Mouse (Mus musculus): Measurements from ENCODE around the gene Slfn8.
"Not testable (repeated sequence)": the region's sequence is repeated elsewhere in the genome, so short reads cannot be mapped to it uniquely, and the experiment has no call there.

The Slfn8 gene

DNA sequence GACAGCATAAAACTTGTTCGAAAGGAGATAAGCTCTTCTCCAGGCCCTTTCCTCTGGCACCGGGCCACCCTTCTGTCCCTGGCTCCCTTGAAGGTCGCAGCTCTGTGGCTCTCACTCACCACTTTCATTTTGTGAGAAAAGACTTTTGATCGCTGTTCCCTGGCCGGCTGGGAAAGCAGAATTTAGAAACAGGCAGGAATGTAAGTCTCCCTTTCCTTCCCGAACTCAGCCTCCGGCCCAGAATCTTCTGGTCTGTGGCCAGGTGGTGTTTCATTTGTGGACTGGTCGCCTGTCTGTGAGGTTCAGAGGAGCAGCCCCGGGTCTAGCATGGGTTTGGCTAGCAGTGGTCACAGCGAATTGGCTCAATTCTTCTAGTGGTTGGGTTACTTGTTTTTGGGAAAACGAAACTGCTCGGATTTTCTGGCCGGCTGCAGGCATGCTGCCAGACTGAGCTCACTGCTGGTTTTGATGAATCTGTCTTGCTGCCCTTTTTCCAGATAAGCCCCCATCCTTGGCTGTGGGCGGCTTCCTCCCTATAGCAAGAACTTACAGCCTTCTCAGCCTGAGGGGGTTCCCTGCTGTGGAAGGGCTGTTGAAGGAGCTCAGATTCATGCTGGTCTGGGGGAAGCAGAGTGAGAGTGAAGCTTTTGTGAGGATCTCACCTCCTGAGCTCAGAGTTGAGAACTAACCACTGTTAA is 29.0 kb downstream of the Slfn8 start, which contains the start of gene Slfn9:
Gene Slfn9, minus strand, starts transcription at position 362 of the 698 bp plus-strand sequence.
- peak; percentile 41 for DNase-seq (ENCODE audit: low spot score)

DNA sequence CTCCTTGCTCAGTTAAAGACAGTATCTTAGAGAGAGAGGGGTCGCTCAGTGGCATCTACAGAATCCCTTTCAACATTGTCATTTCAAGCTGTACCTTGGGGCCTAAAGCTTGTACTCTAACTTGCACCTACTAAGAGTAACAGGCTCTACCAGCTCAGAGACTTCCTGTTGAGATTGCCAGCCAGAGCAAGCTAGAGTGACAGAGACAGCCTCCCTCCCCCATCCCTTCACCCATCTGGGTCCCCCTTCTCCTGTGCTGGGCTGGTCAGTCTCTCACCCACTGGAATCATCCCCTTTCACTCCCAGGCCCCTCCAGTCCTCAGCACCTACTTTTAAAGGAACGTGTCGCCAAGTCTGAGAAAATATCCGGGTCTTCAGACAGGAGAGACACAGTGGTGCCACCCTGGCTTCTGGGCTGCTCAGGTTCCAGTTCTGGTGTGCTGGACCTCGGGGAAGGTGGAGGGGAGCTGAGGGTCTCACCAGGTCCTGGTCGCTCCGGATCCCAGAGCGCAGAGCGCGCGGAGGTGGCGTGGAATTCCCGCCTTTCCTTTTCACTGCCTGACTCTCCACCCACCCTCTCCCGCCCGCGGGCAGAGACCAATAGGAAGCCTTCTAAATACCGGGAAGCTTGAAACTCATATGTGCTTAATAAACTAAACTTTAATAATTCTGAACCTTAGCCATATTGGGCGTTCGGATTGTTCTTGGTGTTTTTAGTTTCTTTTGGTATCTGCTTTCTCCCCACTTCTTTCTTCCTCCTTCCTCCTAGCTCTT is 29.8 kb downstream of the Slfn8 start:
- DNase-seq (ENCODE audit: low spot score), result peak; percentile 28

DNA sequence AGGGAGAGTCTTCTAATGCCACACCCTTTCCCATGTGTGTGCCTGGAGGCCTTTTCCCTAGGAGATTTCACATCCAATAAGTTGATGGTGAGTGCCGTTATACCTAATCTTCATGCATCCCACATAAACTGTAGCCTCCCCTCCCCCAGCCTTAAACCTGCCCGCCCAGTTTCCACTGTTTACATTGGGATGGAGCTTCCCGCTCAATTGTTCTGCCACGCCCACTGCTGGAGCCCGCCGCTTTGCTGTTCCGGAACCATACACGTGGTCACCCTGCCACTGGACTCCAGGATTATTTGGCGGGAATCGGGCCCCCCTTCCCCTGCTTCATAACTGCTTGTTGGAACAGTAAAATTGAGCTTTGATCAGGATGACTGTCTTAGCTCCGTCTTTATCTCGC is 31.3 kb downstream of the Slfn8 start:
- DNase-seq (ENCODE audit: low spot score), result peak; percentile 36

- no peak for DNase-seq (ENCODE audit: low spot score)
Measured at GRCm38 (mm10) chr11:82987621-82988020, 33.0 kb downstream of the Slfn8 start.

DNA sequence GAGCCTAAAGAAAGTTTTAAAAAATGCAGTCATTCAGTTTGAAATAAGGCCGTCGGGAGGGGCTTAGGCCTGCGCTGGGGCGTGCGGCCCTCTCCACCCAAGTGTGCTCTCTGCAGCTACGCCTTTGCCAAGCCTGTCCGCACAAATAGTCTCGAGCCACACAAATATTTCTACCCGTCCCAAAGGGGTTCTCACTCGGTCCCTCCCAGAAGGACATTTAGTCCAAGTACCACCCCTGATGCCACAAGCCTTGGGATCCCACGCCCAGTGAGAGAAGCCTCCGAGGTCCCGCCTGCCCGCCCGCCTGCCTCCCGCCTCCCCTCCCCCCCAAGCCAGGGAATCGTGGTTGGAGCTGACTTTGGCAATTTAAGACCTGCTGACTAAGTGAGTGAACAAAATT is 37.4 kb downstream of the Slfn8 start:
- DNase-seq (ENCODE audit: low spot score), result no peak

- not testable (repeated sequence) for DNase-seq (ENCODE audit: low spot score)
Measured at GRCm38 (mm10) chr11:82982409-82982808, 38.2 kb downstream of the Slfn8 start.

- no peak for DNase-seq (ENCODE audit: low spot score)
Measured at GRCm38 (mm10) chr11:82973916-82974315, 46.7 kb downstream of the Slfn8 start.

DNA sequence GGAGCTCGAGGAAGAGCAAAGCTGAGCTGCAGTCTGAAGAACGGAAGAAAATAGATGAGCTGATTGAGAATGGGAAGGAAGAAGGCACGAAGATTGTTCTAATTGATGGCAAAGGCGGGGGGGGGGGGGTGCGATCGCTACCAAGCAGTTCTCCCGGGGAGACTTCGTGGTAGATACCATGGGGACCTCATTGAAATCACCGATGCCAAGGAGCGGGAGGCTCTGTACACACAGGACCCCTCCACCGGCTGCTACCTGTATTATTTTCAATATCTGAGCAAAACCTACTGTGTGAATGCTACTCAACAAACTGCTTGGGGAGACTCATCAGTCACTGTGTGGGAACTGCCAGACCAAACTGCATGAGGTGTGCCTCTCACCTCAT is 49.0 kb downstream of the Slfn8 start:
- no peak for DNase-seq (ENCODE audit: low spot score)

DNA sequence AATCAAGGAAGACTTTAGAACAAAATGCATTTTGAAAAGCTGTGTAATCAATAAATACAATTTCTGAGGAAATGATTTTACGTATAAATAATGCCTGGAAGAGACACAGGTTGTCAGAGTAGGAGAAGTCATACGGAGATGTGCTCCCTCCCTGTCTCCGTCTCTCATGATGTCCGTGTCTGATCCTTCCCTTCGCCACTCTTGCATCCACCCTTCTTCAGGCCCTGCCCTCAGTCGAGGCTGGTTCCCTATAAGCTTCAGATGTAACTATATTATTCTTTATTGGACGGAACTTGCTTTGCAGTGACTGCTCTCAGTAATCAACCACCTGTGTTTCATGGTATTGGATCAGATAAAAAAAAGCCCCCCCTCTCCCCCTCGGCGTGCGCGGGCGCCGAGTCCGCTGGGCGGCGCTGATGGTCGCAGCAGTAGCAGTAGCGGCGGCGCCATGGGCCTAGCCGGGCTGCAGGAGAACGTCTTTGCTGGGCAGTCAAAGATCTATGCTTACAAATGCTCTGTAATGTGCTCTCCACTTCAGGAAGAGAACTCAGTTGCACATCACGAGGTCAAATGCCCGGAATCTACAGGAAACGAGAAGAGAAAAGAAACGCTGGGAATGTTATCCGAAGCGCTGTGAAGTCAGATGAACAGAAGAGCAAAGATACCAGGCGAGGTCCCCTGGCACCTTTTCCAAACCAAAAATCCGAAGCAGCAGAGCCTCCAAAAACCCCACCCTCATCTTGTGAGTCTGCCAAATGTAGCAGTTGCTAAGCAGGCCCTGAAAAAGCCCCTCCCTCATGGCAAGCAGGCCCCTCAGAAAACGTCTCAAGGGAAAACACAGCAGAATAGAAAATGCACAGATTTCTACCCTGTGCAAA is 49.7 kb downstream of the Slfn8 start:
- DNase-seq (ENCODE audit: low spot score), result no peak

DNA sequence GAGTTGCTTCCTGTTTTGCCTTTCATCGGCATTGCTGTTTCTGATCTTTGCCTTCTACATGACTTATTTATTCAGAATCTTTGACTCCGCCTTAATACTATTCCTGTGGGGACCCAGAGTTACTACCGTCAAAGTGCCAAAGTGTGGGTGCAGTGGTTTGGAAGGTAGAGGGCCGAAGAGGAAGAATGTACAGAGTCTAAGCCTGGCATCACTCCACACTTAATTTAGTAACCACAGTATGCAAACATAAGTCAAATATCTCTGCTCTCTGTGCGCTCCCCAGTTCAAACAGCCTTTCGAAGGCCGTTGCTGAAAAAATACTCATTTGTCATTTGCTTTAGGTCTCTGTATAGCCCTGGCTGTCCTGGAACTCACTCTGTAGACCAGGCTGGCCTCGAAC is 58.4 kb downstream of the Slfn8 start:
- DNase-seq (ENCODE audit: low spot score), result no peak

GRCm38 (mm10) chr11:82961743-82962142 is 58.9 kb downstream of the Slfn8 start:
- no peak for DNase-seq (ENCODE audit: low spot score)

DNA sequence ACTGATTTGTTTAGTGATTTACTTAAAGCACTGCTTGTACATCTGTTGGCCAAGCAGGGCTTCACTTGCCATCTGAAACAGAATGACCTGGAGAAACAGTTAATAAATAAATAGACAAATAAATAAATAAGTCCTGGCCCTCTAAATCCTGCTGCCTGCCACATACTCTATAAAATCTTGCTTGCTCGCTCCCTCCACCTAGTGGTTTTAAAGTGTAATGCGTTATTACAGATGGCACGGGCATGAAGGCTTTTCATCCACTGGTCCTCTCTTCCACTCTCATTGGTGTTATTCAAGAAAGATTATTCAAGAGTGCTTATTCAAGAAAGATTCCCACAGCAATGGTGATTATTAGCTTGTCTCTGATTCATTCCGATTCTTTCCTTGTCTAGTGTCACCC is 61.0 kb downstream of the Slfn8 start:
- peak; percentile 26 for DNase-seq (ENCODE audit: low spot score)

GRCm38 (mm10) chr11:82956925-82957324 is 63.7 kb downstream of the Slfn8 start:
- DNase-seq (ENCODE audit: low spot score), result no peak

DNA sequence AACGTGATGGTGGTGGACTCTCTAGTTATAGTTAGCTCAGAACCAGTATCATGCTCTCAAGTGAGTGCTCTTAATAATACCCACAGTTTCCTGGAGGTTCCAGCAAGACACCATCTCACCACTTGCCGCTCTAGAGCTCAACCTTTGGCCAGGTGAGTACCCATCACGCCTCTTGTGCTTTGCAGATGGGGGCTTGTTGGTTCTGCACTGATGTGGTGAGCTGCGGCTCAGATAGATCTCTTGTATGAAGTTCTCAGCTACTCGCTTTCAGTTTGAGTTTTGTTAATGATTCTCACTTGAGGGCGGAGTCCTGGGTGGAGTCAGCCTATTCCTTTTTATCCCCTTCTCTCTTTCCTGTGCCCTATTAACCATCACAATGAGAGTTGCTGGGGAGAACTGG is 66.0 kb downstream of the Slfn8 start:
- no peak for DNase-seq (ENCODE audit: low spot score)

- no peak for DNase-seq (ENCODE audit: low spot score)
Measured at GRCm38 (mm10) chr11:82952612-82953542, 67.7 kb downstream of the Slfn8 start.
